Mouse (Mus musculus): ENCODE measurements at regions not wholly inside any gene's neighbourhood (a gene's known extent, or its start where the extent isn't known, plus 50 kb on each side); places are given as distances from the start of the nearest gene placed in this dataset.

DNA sequence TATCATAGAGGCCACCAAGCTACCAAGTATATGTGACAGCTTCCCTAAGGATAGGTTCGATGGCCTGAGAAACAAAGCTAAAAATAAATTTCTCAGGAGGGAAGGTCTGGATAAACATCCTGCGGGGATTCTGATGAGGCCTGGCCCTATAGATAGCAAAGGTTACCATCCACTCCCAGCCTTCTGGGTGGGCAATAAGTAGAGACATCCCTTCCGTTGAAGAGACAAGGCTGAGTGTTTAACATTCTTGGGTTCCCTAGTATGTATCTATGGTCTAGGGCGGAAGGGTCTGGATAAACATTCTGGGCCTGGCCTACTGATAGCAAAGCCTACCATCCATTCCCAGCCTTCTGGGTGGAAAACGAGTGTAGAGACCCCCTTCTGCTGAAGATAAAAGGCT is 180.5 kb upstream of the Dlk1 start:
- ATAC-seq (replicated peaks; ENCODE audit: low read depth, poor library complexity, severe bottlenecking) = no peak

GRCm38 (mm10) chr12:109314850-109315249 is 137.8 kb upstream of the Dlk1 start:
- ATAC-seq (replicated peaks; ENCODE audit: low read depth, poor library complexity, severe bottlenecking) = no peak

GRCm38 (mm10) chr12:109325986-109326385 is 126.6 kb upstream of the Dlk1 start:
- ATAC-seq (replicated peaks; ENCODE audit: low read depth, poor library complexity, severe bottlenecking) = no peak

- ATAC-seq (replicated peaks; ENCODE audit: low read depth, poor library complexity, severe bottlenecking) = no peak
These were observed 81.3 kb upstream of the Dlk1 start for GRCm38 (mm10) chr12:109371327-109371726.

GRCm38 (mm10) chr12:109385794-109386193 is 66.8 kb upstream of the Dlk1 start:
- ATAC-seq (replicated peaks; ENCODE audit: low read depth, poor library complexity, severe bottlenecking) = no peak

- no peak for ATAC-seq (replicated peaks; ENCODE audit: low read depth, poor library complexity, severe bottlenecking)
These were observed 63.8 kb upstream of the Dlk1 start for GRCm38 (mm10) chr12:109388791-109389190.

DNA sequence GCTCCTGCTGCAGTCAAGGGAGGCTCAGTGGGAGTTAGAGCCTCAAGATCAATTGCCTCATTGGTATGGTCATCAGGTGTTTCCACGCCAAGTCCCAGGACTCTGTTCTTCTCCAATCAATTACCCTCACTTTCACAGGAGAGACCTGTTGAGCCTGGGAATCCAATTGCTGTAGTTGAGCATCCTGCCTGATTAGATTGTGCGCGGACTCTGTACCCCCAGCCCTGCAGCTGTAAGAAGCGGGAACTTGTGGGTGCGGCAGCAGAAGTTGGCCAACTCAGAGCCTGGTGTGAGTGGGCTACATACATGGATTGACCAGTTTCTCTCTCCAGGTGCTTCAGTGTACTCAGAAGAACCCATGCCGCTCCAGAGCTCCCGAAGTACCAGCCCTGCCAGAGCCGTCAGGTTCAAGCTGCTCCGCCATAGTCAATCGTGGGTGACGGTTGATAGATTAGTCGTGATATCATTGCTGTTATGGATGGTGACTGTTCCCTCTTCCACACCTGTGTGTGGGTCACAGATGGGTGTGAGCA is 62.2 kb upstream of the Dlk1 start:
- ATAC-seq (replicated peaks; ENCODE audit: low read depth, poor library complexity, severe bottlenecking) = no peak

DNA sequence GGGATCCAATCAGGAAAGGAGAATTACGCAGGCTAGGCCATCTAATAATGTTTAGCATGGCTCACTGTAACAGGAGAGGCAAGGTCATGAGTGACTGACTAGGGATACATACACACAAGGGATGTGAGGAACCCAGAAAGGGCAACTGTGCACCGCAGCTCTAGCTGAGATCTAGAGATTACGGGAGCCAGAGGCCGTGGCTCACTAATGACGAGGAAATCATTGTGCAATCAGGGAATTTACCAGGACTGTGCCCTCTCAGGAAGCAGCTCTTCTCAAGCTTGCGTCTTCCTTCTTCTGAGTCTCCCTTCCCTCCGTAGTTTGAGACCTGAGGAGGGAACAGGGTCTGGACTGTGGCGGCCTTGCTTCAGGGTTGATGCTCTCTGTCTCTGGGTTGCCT is 61.6 kb upstream of the Dlk1 start:
- ATAC-seq (replicated peaks; ENCODE audit: low read depth, poor library complexity, severe bottlenecking) = peak; percentile 64

- ATAC-seq (replicated peaks; ENCODE audit: low read depth, poor library complexity, severe bottlenecking) = no peak
These were observed 59.3 kb upstream of the Dlk1 start for GRCm38 (mm10) chr12:109393326-109393725.

GRCm38 (mm10) chr12:109393795-109394194 is 58.8 kb upstream of the Dlk1 start:
- ATAC-seq (replicated peaks; ENCODE audit: low read depth, poor library complexity, severe bottlenecking) = peak; percentile 94

DNA sequence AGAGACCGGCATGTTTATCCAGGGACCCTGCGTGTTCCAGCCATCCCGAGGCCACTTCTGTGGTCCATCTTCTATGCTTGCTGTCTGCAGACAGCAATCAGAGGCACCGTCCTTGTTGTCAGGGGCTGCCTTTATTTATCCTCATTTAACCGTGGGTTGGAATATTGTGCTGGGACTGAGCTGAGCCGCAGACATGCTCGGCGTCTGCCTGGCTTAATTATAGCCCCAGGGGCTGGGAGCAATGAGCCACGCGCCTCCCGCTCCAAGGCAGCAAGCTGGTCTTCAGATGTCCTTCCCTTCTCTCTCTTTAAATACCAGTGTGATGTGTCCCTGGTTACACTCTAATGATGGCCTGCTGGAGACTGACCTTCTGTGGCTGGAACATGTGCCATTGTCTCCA is 58.2 kb upstream of the Dlk1 start:
- no peak for ATAC-seq (replicated peaks; ENCODE audit: low read depth, poor library complexity, severe bottlenecking)

GRCm38 (mm10) chr12:109396614-109397013 is 56.0 kb upstream of the Dlk1 start:
- no peak for ATAC-seq (replicated peaks; ENCODE audit: low read depth, poor library complexity, severe bottlenecking)

DNA sequence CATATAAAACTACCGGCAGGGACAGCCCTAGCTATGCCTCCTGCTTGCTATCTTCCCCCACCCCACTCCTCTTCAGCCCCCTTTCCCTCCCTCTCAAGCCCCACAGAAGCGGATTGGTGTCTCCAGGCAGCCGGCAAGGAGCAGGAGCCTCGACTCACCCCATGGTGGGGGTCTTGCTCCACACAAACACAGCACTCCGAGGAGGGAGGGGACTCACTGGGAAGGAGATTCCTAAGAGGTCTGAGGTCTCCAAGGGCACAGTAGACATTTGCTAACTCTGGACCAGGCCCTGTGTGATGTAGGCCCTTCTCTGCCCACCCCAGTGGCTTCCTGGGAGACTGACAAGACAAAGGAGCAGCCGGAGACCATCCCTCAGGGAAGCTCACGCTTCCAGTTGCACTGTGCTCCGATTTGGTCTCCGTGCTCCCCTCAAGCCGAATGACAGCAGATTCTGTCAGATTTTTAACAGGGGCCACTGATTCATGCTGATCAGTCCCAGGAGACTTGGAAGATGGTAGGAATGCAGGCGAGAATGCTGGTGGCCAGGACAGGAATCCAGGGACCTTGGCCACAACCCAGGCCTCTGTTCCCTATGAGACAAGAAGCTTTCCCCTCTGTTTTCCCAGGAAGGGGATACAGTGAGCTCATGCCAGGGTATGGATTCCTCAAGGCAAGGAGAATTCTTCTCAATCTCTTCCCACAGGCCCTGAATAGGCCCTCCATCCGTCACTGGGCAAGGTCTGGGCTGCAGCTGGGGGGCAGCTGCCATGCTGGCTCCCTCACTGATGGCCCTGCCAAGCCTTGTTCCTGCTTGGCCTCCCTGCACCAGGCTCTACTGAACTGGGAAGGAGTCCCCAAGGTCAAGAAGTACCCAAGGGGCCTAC is 55.2 kb upstream of the Dlk1 start:
- ATAC-seq (replicated peaks; ENCODE audit: low read depth, poor library complexity, severe bottlenecking) = no peak

GRCm38 (mm10) chr12:109398473-109398872 is 54.1 kb upstream of the Dlk1 start:
- peak; percentile 36 for ATAC-seq (replicated peaks; ENCODE audit: low read depth, poor library complexity, severe bottlenecking)

GRCm38 (mm10) chr12:109398951-109399350 is 53.7 kb upstream of the Dlk1 start:
- ATAC-seq (replicated peaks; ENCODE audit: low read depth, poor library complexity, severe bottlenecking) = no peak

- ATAC-seq (replicated peaks; ENCODE audit: low read depth, poor library complexity, severe bottlenecking) = peak; percentile 31
These were observed 53.0 kb upstream of the Dlk1 start for GRCm38 (mm10) chr12:109399591-109399990.

DNA sequence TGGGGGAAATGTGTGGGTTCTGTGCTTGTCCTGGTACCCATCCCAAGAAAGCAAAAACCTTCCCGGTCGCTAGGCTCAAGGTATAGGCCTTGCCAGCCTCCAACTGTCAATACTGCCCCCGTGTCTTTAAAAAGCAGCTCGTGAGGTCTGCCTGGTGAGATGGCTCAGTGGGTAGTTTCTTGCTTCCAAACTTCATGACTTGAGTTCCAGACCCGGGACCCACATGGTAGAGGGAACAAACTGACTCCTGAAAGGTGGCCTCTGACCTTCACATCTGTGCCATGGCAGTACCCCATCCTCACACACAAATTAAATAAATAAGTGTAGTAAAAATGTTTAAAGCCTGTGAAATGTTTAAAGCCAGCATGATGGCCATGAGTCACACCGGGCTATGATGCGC is 52.6 kb upstream of the Dlk1 start:
- ATAC-seq (replicated peaks; ENCODE audit: low read depth, poor library complexity, severe bottlenecking) = no peak

DNA sequence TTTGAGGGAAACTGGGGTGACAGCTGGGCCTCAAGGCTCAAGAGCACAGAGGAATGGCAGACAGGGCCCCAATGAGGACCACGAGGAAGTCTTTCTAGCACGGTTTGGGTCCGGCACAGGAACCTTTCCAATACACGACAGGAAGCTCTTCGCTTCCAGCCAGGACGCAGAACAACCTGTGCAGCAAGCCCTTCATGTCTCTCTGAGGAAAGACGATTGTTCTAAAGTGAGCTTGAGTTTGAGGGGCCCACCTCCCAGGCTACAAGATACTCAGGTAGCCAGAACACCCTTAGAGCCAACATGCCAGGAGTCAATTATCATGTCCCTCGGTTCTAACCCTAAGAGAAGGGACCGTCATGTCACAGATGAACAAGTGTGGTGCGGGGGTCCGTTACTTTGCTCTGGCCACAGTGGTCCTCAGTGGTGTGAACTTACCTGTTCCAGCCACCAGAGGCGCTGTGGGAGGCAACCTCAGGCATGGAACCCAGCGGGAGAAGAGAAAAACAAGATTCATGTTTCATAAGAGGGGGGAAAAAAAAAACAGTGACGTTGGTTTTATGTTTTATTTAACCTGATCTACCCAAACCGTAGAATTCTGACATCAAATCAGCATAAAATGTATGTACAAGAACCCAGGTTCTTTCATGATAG is 51.6 kb upstream of the Dlk1 start:
- 0 out of 2 replicates have a peak, but pooled peaks have one; percentile 45 for ATAC-seq (replicated peaks; ENCODE audit: low read depth, poor library complexity, severe bottlenecking)

GRCm38 (mm10) chr12:109401696-109402095 is 50.9 kb upstream of the Dlk1 start:
- ATAC-seq (replicated peaks; ENCODE audit: low read depth, poor library complexity, severe bottlenecking) = no peak

DNA sequence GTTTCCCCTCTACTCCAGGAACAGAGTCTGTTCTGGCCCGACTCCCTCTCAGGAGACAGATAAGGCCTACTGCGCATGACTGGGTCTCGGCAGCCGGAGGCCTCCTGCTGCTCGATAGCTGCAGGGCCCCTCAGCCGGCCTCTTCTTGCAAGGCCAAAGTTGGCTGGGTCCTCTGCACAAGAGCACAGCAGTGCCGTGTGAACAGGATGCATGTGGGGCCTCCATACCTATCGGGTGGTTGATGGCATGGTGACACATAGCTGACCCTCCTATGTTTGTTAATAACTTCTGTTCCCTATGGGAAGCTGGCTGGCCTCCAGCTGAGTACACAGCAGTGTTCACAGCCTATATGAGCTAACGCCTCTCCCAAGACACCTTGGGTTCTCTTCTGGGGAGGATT is 50.4 kb upstream of the Dlk1 start:
- no peak for ATAC-seq (replicated peaks; ENCODE audit: low read depth, poor library complexity, severe bottlenecking)

All from common myeloid progenitor, adult 5-6 weeks (primary cell).